Mouse (Mus musculus): ENCODE data around the gene Szrd1. TPM values are rescaled to one million over a fixed set of nuclear protein-coding genes. Genes with fewer than 3 reads are reported as not detected.

Szrd1 gene
- polyA plus RNA-seq, 1 experiment from 2014 or later = 21.2 TPM

- Histone ChIP-seq H3K9me3 (replicated peaks) (no peaks in the 10 kb centered on the region), H3K9ac (no peak overlapping the region), H3K27ac (peak overlapping the region; percentile 83), H3K27me3 (no peaks in the 10 kb centered on the region), H3K36me3 (peaks cover 73% of the 10 kb centered on the region), H3K4me2 (no peak overlapping the region), H3K4me1 (replicated peaks) (peaks cover 47% of the 10 kb centered on the region), H3K4me3 (replicated peaks) (no peak overlapping the region)
- DNase-seq = no peak
- no peak for ATAC-seq (ENCODE audit: low read depth)
- WGBS (ENCODE audit: insufficient replicate concordance) = 82% methylated on average over 12 of the region's 12 CpGs
These were observed 72.7 kb downstream of the Szrd1 start for GRCm38 (mm10) chr4:141066709-141067515.

DNA sequence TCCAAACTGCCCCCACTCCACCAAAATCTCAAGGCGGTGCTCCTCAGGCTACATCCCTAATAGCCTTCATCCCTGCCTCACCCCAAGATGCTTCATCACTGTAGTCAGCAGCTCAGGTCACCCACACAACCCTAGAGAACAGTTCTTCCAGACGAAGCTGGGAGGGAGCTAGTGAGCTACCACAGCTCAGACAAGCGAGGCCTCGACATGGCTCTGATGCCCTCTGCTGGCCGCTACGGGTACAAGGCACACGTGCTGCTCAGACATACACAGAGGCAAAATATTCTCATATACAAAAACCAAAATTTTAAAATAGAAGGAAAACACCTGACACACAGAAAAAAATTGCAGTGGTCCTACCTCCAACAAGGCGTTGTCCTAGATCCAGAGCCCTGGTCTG lies 74.5 kb downstream of the Szrd1 start:
- Histone ChIP-seq H3K36me3 (peaks cover 55% of the 10 kb centered on the region), H3K4me3 (replicated peaks) (no peak overlapping the region), H3K9ac (no peak overlapping the region), H3K4me2 (no peak overlapping the region), H3K27me3 (no peaks in the 10 kb centered on the region), H3K9me3 (replicated peaks) (no peaks in the 10 kb centered on the region), H3K4me1 (replicated peaks) (peaks cover 45% of the 10 kb centered on the region), H3K27ac (no peak overlapping the region)
- WGBS (ENCODE audit: insufficient replicate concordance) = 7% methylated on average over 8 of the region's 8 CpGs
- ATAC-seq (ENCODE audit: low read depth) (no peak), DNase-seq (peak; percentile 18)

DNA sequence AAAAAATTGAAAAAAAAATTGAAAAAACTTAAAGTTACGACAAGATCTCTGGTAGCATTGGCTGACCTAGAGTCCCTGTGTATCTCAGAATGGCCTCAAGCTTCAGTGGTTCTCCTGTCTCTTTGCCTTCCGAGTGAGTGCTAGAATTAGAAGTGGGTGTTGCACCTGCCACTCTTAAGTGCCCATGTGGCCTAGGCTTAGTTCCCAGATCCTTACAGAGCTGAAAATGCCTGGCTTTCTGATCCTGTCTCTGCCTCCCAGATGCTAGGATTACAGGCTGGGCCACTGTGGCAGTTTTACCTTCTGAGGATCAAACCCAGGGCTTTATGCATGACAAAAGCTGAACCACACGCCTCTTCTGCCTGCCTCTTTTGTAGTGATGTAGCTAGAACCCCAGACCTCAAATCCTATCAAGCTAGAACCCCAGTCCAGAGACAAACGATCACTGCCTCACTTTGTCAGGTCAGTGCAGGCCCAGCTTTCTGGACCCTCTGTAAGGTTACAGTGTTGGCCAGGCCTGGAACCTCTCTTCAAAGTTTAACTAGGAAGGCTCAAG lies 75.4 kb downstream of the Szrd1 start:
- ATAC-seq (ENCODE audit: low read depth) (no peak), DNase-seq (no peak)
- peaks cover 43% of the 10 kb centered on the region for H3K4me1 ChIP-seq (replicated peaks)
- peaks cover 46% of the 10 kb centered on the region for H3K36me3 ChIP-seq
- no peaks in the 10 kb centered on the region for H3K9me3 ChIP-seq (replicated peaks)
- H3K4me2 ChIP-seq = no peak overlapping the region
- H3K27ac ChIP-seq = no peak overlapping the region
- H3K27me3 ChIP-seq = no peaks in the 10 kb centered on the region
- WGBS (ENCODE audit: insufficient replicate concordance) = 82% methylated on average over 4 of the region's 4 CpGs
- H3K4me3 ChIP-seq (replicated peaks) = no peak overlapping the region
- H3K9ac ChIP-seq = no peak overlapping the region; the same call in 1 of the 2 replicates

Other genes starting within 250 kb of the Szrd1 start
- gene Padi2, start 233.4 kb downstream of the Szrd1 start, polyA plus RNA-seq (2015; fragmentation: Nextera tagmentation; extraction: Ambion mirVana) = 1.9 and 2.4 TPM in 2 replicates
- gene Sdhb, start 178.6 kb downstream of the Szrd1 start, polyA plus RNA-seq (2015; fragmentation: Nextera tagmentation; extraction: Ambion mirVana) = 242 TPM in 2 replicates
- 15.6 and 16.1 TPM in 2 replicates for gene Atp13a2, start 152.9 kb downstream of the Szrd1 start, polyA plus RNA-seq (2015; fragmentation: Nextera tagmentation; extraction: Ambion mirVana)
- gene Mfap2, start 129.4 kb downstream of the Szrd1 start, polyA plus RNA-seq (2015; fragmentation: Nextera tagmentation; extraction: Ambion mirVana) = 21.8 and 22.5 TPM in 2 replicates
- gene Crocc, start 79.2 kb downstream of the Szrd1 start, polyA plus RNA-seq (2015; fragmentation: Nextera tagmentation; extraction: Ambion mirVana) = 0.48 and 0.59 TPM in 2 replicates
- 119 TPM in 2 replicates for gene Necap2, start 61.4 kb downstream of the Szrd1 start, polyA plus RNA-seq (2015; fragmentation: Nextera tagmentation; extraction: Ambion mirVana)
- gene Spata21, start 51.4 kb downstream of the Szrd1 start, polyA plus RNA-seq (2015; fragmentation: Nextera tagmentation; extraction: Ambion mirVana) = 0.13 TPM in 1 of 2 replicates, not detected in the other
- gene Fbxo42, start 8.1 kb upstream of the Szrd1 start, polyA plus RNA-seq (2015; fragmentation: Nextera tagmentation; extraction: Ambion mirVana) = 13.9 and 14.2 TPM in 2 replicates
- gene Rsg1, start 74.2 kb upstream of the Szrd1 start, polyA plus RNA-seq (2015; fragmentation: Nextera tagmentation; extraction: Ambion mirVana) = 2.1 and 2.2 TPM in 2 replicates
- gene Arhgef19, start 99.7 kb upstream of the Szrd1 start, polyA plus RNA-seq (2015; fragmentation: Nextera tagmentation; extraction: Ambion mirVana) = 1.0 and 1.1 TPM in 2 replicates
- gene Epha2, start 161.5 kb upstream of the Szrd1 start, polyA plus RNA-seq (2015; fragmentation: Nextera tagmentation; extraction: Ambion mirVana) = 0.86 and 1.0 TPM in 2 replicates
- 0.09 TPM in 1 of 2 replicates, not detected in the other for gene Fam131c, start 228.4 kb upstream of the Szrd1 start, polyA plus RNA-seq (2015; fragmentation: Nextera tagmentation; extraction: Ambion mirVana)